ENCODE assay signal across 8 mouse cellular contexts in genomic region chr6:60555590-60556235, GRCm38 (mm10).
A peak's percentile ranks its signal among the peaks of the same experiment; 100 is the strongest.
DNase-seq lines count a peak whose midpoint lies in the region; ATAC-seq and TF ChIP-seq lines count a peak whose summit lies in the region.

No protein-coding gene starts in this region.

- TF ChIP-seq POLR2A in heart, adult 2 months (IDR thresholded peaks at IDR 0.05; ENCODE audit: insufficient read depth, low read depth, low read length), result no peak

- peak; percentile 65 for TF ChIP-seq CTCF in heart, adult 2 months (IDR thresholded peaks at IDR 0.05)
- peak; percentile 85 for TF ChIP-seq CTCF in midbrain, postnatal 0 days (IDR thresholded peaks at IDR 0.05)

- no peaks in the 10 kb centered on the region for H3K36me3 ChIP-seq in heart, adult 2 months (ENCODE audit: control insufficient read depth, insufficient read depth, low read length)
- no peaks in the 10 kb centered on the region for H3K36me3 ChIP-seq in heart, embryonic 12.5 days
- H3K36me3 ChIP-seq in forebrain, embryonic 15.5 days, result no peaks in the 10 kb centered on the region
- no peaks in the 10 kb centered on the region for H3K36me3 ChIP-seq in midbrain, postnatal 0 days (ENCODE audit: insufficient read depth, low read length)

- intact Hi-C loops in heart, adult 2 months (cut with DNase I), result loop anchor here (5.0 kb wide), 2 partner anchors 392 to 747 kb away; no protein-coding TSS in a partner anchor

- H3K27ac ChIP-seq in heart, adult 2 months, result no peak overlapping the region
- no peak overlapping the region for H3K27ac ChIP-seq in heart, embryonic 12.5 days (ENCODE audit: poor library complexity, severe bottlenecking)
- H3K27ac ChIP-seq in forebrain, embryonic 15.5 days (replicated peaks), result no peak overlapping the region
- H3K27ac ChIP-seq in midbrain, postnatal 0 days (ENCODE audit: low read depth, low read length), result no peak overlapping the region

- no peaks in the 10 kb centered on the region for H3K79me2 ChIP-seq in heart, adult 2 months (replicated peaks; ENCODE audit: control insufficient read depth, insufficient read depth, low read length)

- H3K9ac ChIP-seq in heart, adult 2 months (ENCODE audit: low read depth, low read length), result no peak overlapping the region
- no peak overlapping the region for H3K9ac ChIP-seq in heart, embryonic 12.5 days
- H3K9ac ChIP-seq in forebrain, embryonic 15.5 days (replicated peaks), result no peak overlapping the region
- no peak overlapping the region for H3K9ac ChIP-seq in midbrain, postnatal 0 days (replicated peaks; ENCODE audit: low read length, poor library complexity, severe bottlenecking)

- 30% methylated on average over 9 of the region's 9 CpGs for WGBS in heart, adult 2 months
- WGBS in heart, embryonic 12.5 days, result 45% methylated on average over 9 of the region's 9 CpGs
- 46% methylated on average over 9 of the region's 9 CpGs for WGBS in forebrain, embryonic 15.5 days
- WGBS in midbrain, postnatal 0 days, result 39% methylated on average over 9 of the region's 9 CpGs

- no peak for TF ChIP-seq EP300 in heart, adult 2 months (IDR thresholded peaks at IDR 0.05; ENCODE audit: insufficient read depth, low read depth, low read length)

- ATAC-seq in heart, embryonic 12.5 days (ENCODE audit: insufficient number of reproducible peaks, low FRiP score), result no peak
- peak; percentile 53; the same call in 1 of the 2 replicates for ATAC-seq in forebrain, embryonic 15.5 days (replicated peaks)
- 0 out of 2 replicates have a peak, but pooled peaks have one; percentile 34 for ATAC-seq in midbrain, postnatal 0 days (ENCODE audit: low FRiP score)

- DNase-seq in heart, adult 2 months, result no peak
- peak; percentile 18 for DNase-seq in adipocyte (ENCODE audit: low spot score)
- DNase-seq in layer of hippocampus, adult 18-20 months (ENCODE audit: low spot score in 2 of 2), result peak; percentile 13 to 76
- peak; percentile 82 for DNase-seq in midbrain, postnatal 0 days (ENCODE audit: low spot score)
- DNase-seq in ovary, adult 18-20 months (ENCODE audit: low spot score), result no peak
- no peak for DNase-seq in spleen, adult 12 weeks (ENCODE audit: low spot score)

- no peak overlapping the region for H3K4me3 ChIP-seq in heart, adult 2 months
- no peak overlapping the region for H3K4me3 ChIP-seq in heart, embryonic 12.5 days
- no peak overlapping the region for H3K4me3 ChIP-seq in forebrain, embryonic 15.5 days
- no peak overlapping the region for H3K4me3 ChIP-seq in midbrain, postnatal 0 days (ENCODE audit: low read depth, low read length)

- H3K27me3 ChIP-seq in heart, adult 2 months (ENCODE audit: control insufficient read depth, insufficient read depth, low read length), result no peaks in the 10 kb centered on the region
- no peaks in the 10 kb centered on the region for H3K27me3 ChIP-seq in heart, embryonic 12.5 days (replicated peaks)
- H3K27me3 ChIP-seq in forebrain, embryonic 15.5 days, result no peaks in the 10 kb centered on the region
- no peaks in the 10 kb centered on the region for H3K27me3 ChIP-seq in midbrain, postnatal 0 days (ENCODE audit: insufficient read depth, low read length)

- H3K4me1 ChIP-seq in heart, adult 2 months (ENCODE audit: control insufficient read depth, insufficient read depth, low read length), result no peaks in the 10 kb centered on the region; the same call in 1 of the 2 replicates
- no peaks in the 10 kb centered on the region for H3K4me1 ChIP-seq in heart, embryonic 12.5 days (replicated peaks)
- H3K4me1 ChIP-seq in forebrain, embryonic 15.5 days, result no peaks in the 10 kb centered on the region
- H3K4me1 ChIP-seq in midbrain, postnatal 0 days (ENCODE audit: insufficient read depth, low read length), result no peaks in the 10 kb centered on the region

- peaks cover 11% of the 10 kb centered on the region for H3K9me3 ChIP-seq in heart, embryonic 12.5 days (replicated peaks)
- no peaks in the 10 kb centered on the region for H3K9me3 ChIP-seq in forebrain, embryonic 15.5 days
- no peaks in the 10 kb centered on the region for H3K9me3 ChIP-seq in midbrain, postnatal 0 days (ENCODE audit: low read length)

- H3K4me2 ChIP-seq in heart, embryonic 12.5 days, result no peak overlapping the region
- no peak overlapping the region for H3K4me2 ChIP-seq in forebrain, embryonic 15.5 days (replicated peaks)
- peak overlapping the region; percentile 37; the same call in 1 of the 2 replicates for H3K4me2 ChIP-seq in midbrain, postnatal 0 days (ENCODE audit: low read depth, low read length, poor library complexity, severe bottlenecking)

Comparison
In these comparisons a context has a peak if more than half of its experiments do, and no peak if none do; other contexts are left out.
1. DNase-seq: peak in adipocyte (single experiment), layer of hippocampus, adult 18-20 months (2 of 2) and midbrain, postnatal 0 days (single experiment); none in heart, adult 2 months (0 of 2), ovary, adult 18-20 months (single experiment) and spleen, adult 12 weeks (single experiment).